Mouse (Mus musculus) kidney, adult 18-20 months (tissue): ENCODE data around the gene Zfp821.
"Not testable (repeated sequence)": the region's sequence is repeated elsewhere in the genome, so short reads cannot be mapped to it uniquely, and the experiment has no call there.

Experiments used
- DNase-seq: peaks from one replicate; pipeline ENCODE4 v3.0.0; 2021

Zfp821 gene

GRCm38 (mm10) chr8:109725106-109725505 is 19.8 kb downstream of the Zfp821 start:
- DNase-seq, result peak; percentile 34

- no peak for DNase-seq
Measured at GRCm38 (mm10) chr8:109731012-109731411, 25.7 kb downstream of the Zfp821 start.

DNA sequence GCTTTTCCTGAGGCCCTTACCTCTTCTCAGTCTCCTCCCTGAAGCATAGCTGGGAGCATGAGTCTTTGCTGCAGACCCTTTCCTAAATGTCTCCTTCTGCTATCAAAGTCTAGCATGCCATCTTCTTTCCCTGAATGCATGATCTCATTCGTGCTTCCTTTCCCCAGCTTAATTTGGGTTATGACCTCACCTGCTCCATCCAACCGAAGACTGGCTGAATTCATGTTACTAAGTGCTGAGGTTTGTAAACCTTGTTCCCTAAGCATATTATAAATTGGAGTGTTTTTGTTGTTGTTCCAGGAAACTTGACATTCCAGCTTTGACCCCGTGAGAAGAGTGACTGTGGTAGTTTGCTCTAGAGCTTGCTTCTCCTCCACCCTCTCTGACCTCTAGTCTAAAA is 28.7 kb downstream of the Zfp821 start:
- DNase-seq, result no peak

- DNase-seq, result no peak
Measured at GRCm38 (mm10) chr8:109736819-109737218, 31.5 kb downstream of the Zfp821 start.

DNA sequence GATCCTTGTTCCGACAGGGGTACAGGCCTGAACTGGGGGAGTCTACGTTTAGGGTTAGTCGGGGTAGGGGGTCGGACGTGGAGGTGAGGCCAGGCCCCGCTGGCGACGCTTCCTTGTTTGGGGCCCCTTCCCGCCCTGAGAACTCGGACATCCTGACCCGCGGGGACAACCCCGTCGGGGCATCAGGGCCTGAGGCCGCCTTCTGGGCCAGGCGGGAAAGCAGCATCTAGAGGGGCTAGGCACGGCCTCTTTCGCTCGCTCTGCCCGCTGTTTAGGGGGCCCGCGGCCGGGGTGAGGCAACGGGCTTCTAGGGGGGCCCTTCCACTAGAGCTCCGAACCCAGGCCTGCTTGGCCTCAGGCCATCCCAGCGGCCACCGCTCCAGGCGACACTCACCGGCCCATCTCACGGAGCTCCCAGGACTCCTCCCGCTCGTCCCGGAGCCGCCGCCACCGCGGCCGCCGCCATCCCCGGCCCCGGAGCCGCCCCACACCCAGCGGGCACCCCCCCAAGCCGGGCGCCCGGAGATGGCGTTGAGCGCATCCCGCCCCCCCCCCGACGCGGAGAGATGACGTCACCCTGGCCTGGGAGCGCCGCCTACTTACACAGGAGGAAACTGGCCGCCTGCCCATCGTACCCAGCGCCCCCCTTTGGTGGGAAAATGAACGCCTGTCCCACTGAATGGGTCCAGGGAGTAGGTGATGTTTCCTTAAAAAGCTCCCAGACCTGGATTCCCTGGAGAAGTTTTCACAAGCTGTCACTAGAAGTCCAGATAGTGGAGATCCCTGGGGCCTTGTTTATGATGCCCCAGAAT is 32.1 kb downstream of the Zfp821 start, which contains the start of gene Atxn1l:
Gene Atxn1l, minus strand, starts transcription at position 503 of the 812 bp plus-strand sequence.
- peak; percentile 90 for DNase-seq

DNA sequence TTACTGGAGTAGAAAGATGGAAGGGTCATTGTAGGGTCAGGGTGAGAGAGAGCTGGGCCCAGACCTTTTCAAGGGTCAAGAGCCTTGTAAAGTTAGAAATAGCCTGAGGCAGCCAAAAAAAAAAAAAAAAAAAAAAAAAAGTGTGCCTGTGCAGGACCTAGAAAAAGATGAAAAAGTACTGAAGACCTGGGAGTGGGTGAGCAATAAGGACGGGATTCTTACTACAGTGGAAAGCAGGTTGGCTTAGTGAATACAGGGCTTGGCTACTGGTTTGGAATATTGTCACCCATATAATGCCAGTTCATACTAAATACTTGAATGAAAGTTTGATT is 32.7 kb downstream of the Zfp821 start:
- DNase-seq, result no peak

DNA sequence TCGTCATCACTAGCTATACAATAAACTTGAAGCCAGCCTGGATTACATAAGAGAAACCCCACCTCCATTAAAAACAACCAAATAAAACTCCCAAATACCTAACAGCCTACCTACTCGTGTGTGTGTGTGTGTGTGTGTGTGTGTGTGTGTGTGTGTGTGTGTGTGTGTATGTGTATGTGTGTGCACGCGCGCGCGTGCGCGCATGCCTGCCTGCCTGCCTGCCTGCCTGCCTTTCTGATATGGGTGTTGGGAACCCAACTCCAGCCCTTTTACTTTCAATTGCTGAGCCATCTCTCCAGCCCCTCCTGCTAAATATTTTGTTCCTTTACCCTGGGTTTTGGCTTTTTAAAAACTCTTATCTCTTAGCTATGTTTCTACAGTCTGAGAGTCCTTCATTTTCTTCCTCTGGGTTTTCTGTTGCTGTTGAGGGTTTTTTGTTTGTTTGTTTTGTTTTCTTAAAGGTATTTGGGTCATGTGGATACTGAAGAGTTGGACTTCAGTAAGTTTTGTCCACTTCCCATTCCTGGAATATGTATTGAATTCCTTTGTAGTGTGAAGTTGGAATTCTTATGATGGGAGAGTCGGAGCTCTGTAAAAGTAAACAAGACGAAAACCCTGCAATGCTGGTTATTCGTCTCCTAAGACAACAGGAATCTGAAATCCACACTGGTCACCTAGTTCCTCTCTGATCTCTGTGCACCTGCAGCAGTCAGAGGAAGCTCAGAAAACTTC is 42.3 kb downstream of the Zfp821 start:
- no peak for DNase-seq

DNA sequence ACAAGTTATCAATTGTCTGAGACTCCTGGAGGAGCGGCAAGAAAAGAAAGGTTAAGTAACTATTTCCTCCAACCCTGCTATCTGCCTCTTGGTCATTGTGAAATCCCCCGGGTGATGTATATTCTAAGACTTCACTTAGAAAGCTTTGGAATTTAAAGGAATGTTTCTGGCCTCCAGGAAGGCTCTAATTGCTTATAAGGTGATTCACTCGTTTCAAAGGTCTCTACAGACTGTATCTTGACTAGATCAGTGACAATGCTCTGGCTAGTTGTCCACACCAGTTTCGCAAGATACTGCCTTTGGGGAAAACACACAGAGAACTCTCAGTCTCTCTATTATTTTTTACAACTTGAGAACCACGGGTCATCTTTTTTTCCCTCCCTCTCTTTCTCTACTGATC is 44.9 kb downstream of the Zfp821 start:
- DNase-seq, result no peak

GRCm38 (mm10) chr8:109750699-109751098 is 45.4 kb downstream of the Zfp821 start:
- peak; percentile 48 for DNase-seq

GRCm38 (mm10) chr8:109751731-109752485 is 46.6 kb downstream of the Zfp821 start:
- DNase-seq, result peak; percentile 50

- DNase-seq, result no peak
Measured at GRCm38 (mm10) chr8:109754696-109755095, 49.4 kb downstream of the Zfp821 start.

GRCm38 (mm10) chr8:109755554-109755953 is 50.2 kb downstream of the Zfp821 start:
- not testable (repeated sequence) for DNase-seq

- DNase-seq, result no peak
Measured at GRCm38 (mm10) chr8:109756849-109757248, 51.5 kb downstream of the Zfp821 start.

GRCm38 (mm10) chr8:109759426-109759825 is 54.1 kb downstream of the Zfp821 start:
- no peak for DNase-seq

- DNase-seq, result peak; percentile 57
Measured at GRCm38 (mm10) chr8:109760221-109760620, 54.9 kb downstream of the Zfp821 start.

- no peak for DNase-seq
Measured at GRCm38 (mm10) chr8:109764031-109764430, 58.7 kb downstream of the Zfp821 start.

DNA sequence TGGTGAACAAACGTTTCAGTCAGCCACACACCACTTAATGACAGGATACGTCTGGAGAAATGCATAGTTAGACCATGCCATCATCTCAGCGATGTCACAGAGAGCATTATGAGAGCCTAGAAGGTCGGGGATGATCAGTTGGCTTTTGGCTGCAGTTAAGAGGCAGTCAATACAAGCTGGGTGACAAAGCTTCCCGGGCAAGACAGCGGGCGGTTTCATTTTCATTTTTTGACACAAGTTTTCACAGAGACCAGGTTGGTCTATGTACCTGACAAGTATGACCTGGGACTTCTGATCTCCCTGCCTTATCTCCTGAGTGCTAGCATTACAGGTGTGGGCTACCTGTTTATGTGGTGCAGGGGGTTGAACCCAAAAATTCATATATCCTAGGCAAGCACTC is 60.7 kb downstream of the Zfp821 start:
- no peak for DNase-seq

DNA sequence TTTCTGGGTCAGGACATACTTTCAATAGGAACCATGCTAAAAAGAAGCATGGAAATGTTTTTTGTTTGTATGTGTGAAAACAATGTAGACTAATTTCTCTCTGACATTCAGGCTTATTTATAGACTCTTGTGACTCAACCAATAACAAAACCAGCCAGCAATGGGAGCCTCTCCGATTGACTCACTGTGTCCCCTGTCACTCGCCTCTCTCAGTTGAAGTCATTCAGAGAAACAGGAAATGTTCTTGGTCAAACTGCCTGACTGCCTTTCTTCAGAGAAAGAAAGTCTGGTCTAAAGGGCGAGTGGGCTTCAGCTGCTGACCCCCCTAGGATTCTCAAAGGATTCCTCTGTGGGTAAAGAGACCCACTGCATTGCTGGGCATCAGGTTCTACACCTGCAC is 67.8 kb downstream of the Zfp821 start:
- no peak for DNase-seq
